Mouse (Mus musculus) Patski (cell line): ENCODE data around the gene Ccdc153. TPM values are rescaled to one million over a fixed set of nuclear protein-coding genes. Genes with fewer than 3 reads are reported as not detected.

Source experiments
- ATAC-seq: fragments of 100-300 bp; one replicate; pipeline ENCODE4 v1.8.0; 2021
- CTCF ChIA-PET: fragments of 350-600 bp; sonication (Branson Sonifier 250); formaldehyde crosslinking; loops from one replicate; lab custom pipeline; 2022; ENCODE audit warnings: inconsistent platforms; lab: Charles Lee
- POLR2A ChIA-PET: fragments of 350-600 bp; sonication (Branson Sonifier 250); formaldehyde crosslinking; loops from one replicate; lab custom pipeline; 2022; ENCODE audit warnings: antibody characterized with exemption, inconsistent platforms; lab: Charles Lee
- DNase-seq: peaks from one replicate; pipeline ENCODE4 v3.0.0-alpha.2; 2011; ENCODE audit warnings: low read depth, low spot score
- H3K27me3 ChIP-seq: fragments of 371-371 bp; one replicate; pipeline ENCODE4 v1.5.1; 2021
- CTCF ChIP-seq: fragments of 100-300 bp; IDR thresholded peaks from one replicate; pipeline ENCODE4 v1.5.1; 2021
- in situ Hi-C: fragments of 300-500 bp; cut with MboI; formaldehyde crosslinking; loops from 3 replicates; pipeline ENCODE4 v1.11.1; 2018; ENCODE audit warnings: low pct_unique_long_range_greater_than_20kb, mixed read lengths
- polyA plus RNA-seq: library from polyadenylated mRNA; unstranded; gene quantifications from one replicate; pipeline ENCODE4 v1.2.3, GENCODE M21; 2021

Ccdc153 gene
- polyA plus RNA-seq, 1 experiment from 2014 or later, result not detected

- DNase-seq (no peak), ATAC-seq (no peak)
- H3K27me3 ChIP-seq, result peaks cover 16% of the 10 kb centered on the region
- in situ Hi-C loops, result loop anchor here (10.0 kb wide), 1 partner anchor 270 kb away; no protein-coding TSS in a partner anchor
- no peak for TF ChIP-seq CTCF
- ChIA-PET CTCF (no interaction called here), POLR2A (no interaction called here)
Observed at GRCm38 (mm10) chr9:44254508-44255135, 14.1 kb downstream of the Ccdc153 start.

GRCm38 (mm10) chr9:44255136-44255521, 14.7 kb downstream of the Ccdc153 start:
- TF ChIP-seq CTCF, result no peak
- ATAC-seq (no peak), DNase-seq (no peak)
- CTCF ChIA-PET, result no interaction called here
- in situ Hi-C loops, result loop anchor here (10.0 kb wide), 1 partner anchor 270 kb away; no protein-coding TSS in a partner anchor
- POLR2A ChIA-PET, result no interaction called here
- peaks cover 16% of the 10 kb centered on the region for H3K27me3 ChIP-seq

GRCm38 (mm10) chr9:44256213-44256612, 15.7 kb downstream of the Ccdc153 start:
- ATAC-seq (no peak), DNase-seq (no peak)
- in situ Hi-C loops, result loop anchor here (10.0 kb wide), 1 partner anchor 271 kb away; no protein-coding TSS in a partner anchor
- ChIA-PET CTCF (interaction anchor here (1.5 kb wide), 1 partner anchor 16 kb away, joined by 4 read pairs; the partner anchor contains the start of gene Ccdc153), POLR2A (no interaction called here)
- H3K27me3 ChIP-seq, result peaks cover 16% of the 10 kb centered on the region
- no peak for TF ChIP-seq CTCF

- POLR2A ChIA-PET, result no interaction called here
- ATAC-seq (no peak), DNase-seq (no peak)
- in situ Hi-C loops, result loop anchor here (10.0 kb wide), 1 partner anchor 274 kb away; no protein-coding TSS in a partner anchor
- TF ChIP-seq CTCF, result no peak
- CTCF ChIA-PET, result no interaction called here
- peaks cover 17% of the 10 kb centered on the region for H3K27me3 ChIP-seq
Observed at GRCm38 (mm10) chr9:44259014-44259413, 18.5 kb downstream of the Ccdc153 start.

GRCm38 (mm10) chr9:44261388-44261787, 20.9 kb downstream of the Ccdc153 start:
- no peak for DNase-seq
- POLR2A ChIA-PET, result no interaction called here
- in situ Hi-C loops, result no loop called here
- ATAC-seq, result no peak
- H3K27me3 ChIP-seq, result peaks cover 10% of the 10 kb centered on the region
- CTCF ChIA-PET, result no interaction called here
- TF ChIP-seq CTCF, result no peak

- TF ChIP-seq CTCF, result no peak
- peaks cover 7% of the 10 kb centered on the region for H3K27me3 ChIP-seq
- POLR2A ChIA-PET, result interaction anchor here (0.5 to 1.3 kb wide), 2 partner anchors 19 to 59 kb away, joined by 4 read pairs; partner anchors contain the start of gene Dpagt1
- CTCF ChIA-PET, result interaction anchor here (1.4 to 1.6 kb wide), 2 partner anchors 17 to 19 kb away, joined by 3 to 4 read pairs; no protein-coding TSS in a partner anchor
- no peak for DNase-seq
- no peak for ATAC-seq
- in situ Hi-C loops, result no loop called here
Observed at GRCm38 (mm10) chr9:44266478-44267226, 26.2 kb downstream of the Ccdc153 start.

- peaks cover 3% of the 10 kb centered on the region for H3K27me3 ChIP-seq
- in situ Hi-C loops, result no loop called here
- peak; percentile 37 for ATAC-seq
- POLR2A ChIA-PET, result interaction anchor here (0.6 to 1.3 kb wide), 2 partner anchors 10 to 59 kb away, joined by 4 to 5 read pairs; partner anchors contain the start of gene Dpagt1
- CTCF ChIA-PET, result interaction anchor here (0.8 to 1.6 kb wide), 4 partner anchors 18 to 142 kb away, joined by 3 to 4 read pairs (median 3); no protein-coding TSS in a partner anchor
- no peak for TF ChIP-seq CTCF
- no peak for DNase-seq
Observed at GRCm38 (mm10) chr9:44267319-44268026, 27.0 kb downstream of the Ccdc153 start.

- CTCF ChIA-PET, result interaction anchor here (0.8 to 1.6 kb wide), 4 partner anchors 18 to 142 kb away, joined by 3 to 4 read pairs (median 3); no protein-coding TSS in a partner anchor
- TF ChIP-seq CTCF, result no peak
- ATAC-seq (peak; percentile 29), DNase-seq (no peak)
- POLR2A ChIA-PET, result interaction anchor here (0.6 to 1.3 kb wide), 2 partner anchors 10 to 58 kb away, joined by 4 to 5 read pairs; partner anchors contain the start of gene Dpagt1
- no peaks in the 10 kb centered on the region for H3K27me3 ChIP-seq
- in situ Hi-C loops, result no loop called here
Observed at GRCm38 (mm10) chr9:44268027-44268360, 27.5 kb downstream of the Ccdc153 start.

GRCm38 (mm10) chr9:44268432-44268831, 28.0 kb downstream of the Ccdc153 start, which contains the start of gene Nlrx1:
TSS of gene Nlrx1 (minus strand) at chr9:44268599.
- no peak for DNase-seq
- TF ChIP-seq CTCF, result no peak
- in situ Hi-C loops, result no loop called here
- no peak for ATAC-seq
- CTCF ChIA-PET, result interaction anchor here (1.4 kb wide), 2 partner anchors 17 to 143 kb away, joined by 3 read pairs; no protein-coding TSS in a partner anchor
- no peaks in the 10 kb centered on the region for H3K27me3 ChIP-seq
- POLR2A ChIA-PET, result interaction anchor here (0.6 kb wide), 1 partner anchor 11 kb away, joined by 5 read pairs; no protein-coding TSS in a partner anchor

- no peak for DNase-seq
- no peaks in the 10 kb centered on the region for H3K27me3 ChIP-seq
- ChIA-PET POLR2A (no interaction called here), CTCF (no interaction called here)
- TF ChIP-seq CTCF, result no peak
- in situ Hi-C loops, result no loop called here
- no peak for ATAC-seq
Observed at GRCm38 (mm10) chr9:44269077-44269476, 28.6 kb downstream of the Ccdc153 start.
